Mouse (Mus musculus) right cerebral cortex, adult 18-20 months (tissue): ENCODE measurements around the gene Zfp865.
"Not testable (repeated sequence)": the region's sequence is repeated elsewhere in the genome, so short reads cannot be mapped to it uniquely, and the experiment has no call there.

Experiments used
- DNase-seq: peaks from one replicate; pipeline ENCODE4 v3.0.0; 2022; ENCODE audit warnings: mixed read lengths

The Zfp865 gene

DNA sequence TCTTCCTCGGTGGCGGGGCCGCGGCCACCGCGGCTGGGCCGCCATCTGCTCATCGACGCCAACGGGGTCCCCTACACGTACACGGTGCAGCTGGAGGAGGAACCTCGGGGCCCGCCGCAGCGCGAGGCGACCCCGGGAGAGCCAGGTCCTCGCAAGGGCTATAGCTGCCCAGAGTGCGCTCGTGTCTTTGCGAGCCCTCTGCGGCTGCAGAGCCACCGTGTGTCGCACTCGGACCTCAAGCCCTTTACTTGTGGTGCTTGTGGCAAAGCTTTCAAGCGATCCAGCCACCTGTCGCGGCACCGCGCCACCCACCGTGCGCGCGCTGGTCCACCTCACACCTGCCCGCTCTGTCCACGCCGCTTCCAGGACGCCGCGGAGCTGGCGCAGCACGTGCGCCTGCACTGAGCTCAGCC is 32.8 kb downstream of the Zfp865 start:
- DNase-seq, result no peak

DNA sequence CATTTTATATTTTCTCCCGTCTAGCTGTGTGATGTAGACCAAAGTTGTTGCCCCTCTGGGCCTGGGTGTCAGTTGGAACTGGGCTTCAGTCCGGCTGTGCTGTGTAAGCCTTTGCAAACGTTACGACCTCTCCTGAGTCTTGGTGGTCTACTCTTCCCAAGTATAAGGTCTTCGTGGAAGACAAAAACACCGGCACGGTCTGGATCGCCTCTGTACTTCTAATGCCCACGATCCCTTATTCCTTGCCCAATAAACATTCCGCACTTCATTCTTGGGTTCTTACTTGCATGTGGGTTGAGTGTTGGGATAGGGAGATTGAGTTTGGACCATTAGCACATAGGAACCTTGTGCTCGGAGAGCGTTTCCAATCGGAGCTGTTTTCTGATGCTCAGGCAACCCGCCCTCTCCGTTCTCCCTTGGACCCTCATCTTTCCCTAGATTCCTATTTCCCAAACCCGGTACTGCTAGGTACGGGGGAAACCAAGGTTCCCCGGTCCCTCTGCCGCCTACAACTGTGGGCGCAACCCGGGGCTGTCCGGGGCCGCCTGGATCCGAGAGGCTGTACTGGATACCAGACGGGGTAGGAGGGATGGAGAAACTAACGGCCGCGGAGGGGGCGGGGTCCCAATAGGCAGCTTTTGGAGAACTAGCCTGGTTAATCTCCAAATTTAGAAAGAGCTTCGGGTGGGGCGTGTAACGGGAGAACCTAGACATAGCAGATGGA is 33.4 kb downstream of the Zfp865 start:
- DNase-seq, result no peak

DNA sequence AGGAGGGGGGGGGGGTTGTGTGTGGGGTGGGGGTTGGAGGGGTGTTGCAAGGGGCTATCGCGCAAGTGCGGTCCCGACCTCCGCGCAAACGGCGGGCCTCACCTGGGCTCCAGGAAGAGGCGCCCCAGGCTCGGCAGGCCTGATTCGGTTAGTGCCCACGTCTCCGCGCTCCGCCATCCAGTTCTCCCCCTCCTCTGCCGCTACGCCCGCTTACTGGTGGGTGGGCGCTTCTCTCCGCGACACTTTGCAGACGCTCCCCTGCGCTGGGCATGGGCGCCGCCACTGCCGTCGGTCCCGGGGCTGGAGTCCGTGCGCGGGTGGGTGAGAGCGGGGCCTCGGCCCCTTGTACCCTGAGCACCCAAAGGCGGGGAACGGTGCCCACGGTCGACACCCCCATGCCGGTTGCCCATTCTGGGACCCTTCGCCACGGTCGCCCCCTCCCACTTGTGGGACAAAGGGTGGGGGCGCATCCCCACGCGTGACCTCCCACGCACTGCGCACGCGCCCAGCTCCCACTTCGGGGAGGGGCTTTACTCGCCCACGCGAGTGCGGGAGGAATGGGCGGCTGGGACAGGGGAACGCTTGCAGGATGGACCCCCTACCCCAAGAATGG is 36.6 kb downstream of the Zfp865 start:
- peak; percentile 67 for DNase-seq

DNA sequence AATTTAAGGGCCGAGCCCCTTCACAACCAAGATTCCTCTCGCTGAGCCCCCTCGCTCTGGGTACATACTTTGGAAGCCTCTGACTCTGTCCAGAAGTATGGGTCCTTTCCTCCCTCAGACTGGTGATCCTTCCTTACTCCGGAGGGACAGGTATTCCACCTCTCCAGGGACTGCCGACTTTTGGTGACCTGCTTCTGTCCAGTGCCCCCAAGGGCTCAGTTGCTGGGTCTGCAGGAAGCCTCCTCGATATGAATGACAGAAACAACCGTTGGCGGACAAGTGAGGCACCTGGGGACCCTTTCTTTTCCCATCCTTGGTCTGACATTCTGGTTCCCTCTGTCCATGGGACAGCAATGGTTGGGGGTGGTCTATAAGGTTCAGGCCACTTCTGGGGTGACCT is 37.2 kb downstream of the Zfp865 start:
- DNase-seq, result no peak

DNA sequence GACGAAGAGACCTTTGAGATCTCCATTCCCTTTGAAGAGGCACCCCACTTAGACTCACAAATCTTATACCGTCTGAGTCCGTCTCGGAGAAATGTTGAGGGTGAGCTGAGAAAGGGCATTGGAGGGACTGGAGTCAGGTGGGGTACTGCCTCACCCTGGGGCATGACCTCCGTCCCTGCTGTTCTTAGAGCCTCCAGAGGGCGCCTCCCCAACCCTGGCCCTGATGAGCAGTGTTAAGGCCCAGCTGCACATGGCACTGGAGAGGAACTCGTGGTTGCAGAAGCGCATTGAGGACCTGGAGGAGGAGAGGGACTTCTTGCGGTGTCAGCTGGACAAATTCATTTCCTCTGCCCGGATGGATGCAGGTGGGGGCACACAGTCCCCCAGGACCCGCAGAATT is 37.6 kb downstream of the Zfp865 start:
- DNase-seq, result peak; percentile 25

DNA sequence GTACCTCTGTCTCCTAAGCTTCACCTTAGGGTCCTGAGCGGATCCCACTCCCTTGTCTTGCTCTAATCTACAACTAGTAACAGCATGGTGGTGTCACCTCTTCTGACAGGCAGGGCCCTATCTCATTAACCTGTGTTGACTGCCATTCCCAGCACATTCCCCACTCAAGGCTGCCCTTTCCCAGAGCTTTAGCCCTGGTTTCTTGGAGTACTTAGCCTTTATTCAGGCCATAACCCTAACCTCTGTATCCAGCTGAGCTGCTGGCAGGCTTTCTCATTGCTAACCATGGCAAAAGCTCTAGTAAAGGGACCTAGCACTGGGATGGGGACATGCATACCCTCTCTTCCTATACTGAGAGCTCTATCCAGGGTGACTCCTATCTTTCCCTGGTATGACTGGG is 38.5 kb downstream of the Zfp865 start:
- no peak for DNase-seq

DNA sequence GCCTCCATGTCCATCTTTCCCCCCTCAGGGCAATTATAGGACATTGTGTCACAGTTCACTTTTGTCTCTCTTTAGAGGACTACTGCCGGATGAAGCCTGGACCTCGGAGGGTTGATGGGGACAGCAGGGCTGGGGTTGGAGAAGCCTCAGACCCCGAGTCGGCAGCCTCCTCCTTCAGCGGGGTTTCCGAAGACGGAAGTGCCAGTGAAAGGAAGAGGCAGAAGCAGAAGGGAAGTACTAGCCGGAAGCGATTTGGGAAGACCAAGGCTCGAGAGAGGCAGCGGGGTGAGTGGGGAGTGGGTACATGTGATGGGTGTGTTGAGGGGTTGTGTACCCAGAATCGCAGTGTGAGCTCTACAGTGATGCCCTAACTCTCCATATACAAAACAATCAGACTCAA is 39.2 kb downstream of the Zfp865 start:
- DNase-seq, result no peak

DNA sequence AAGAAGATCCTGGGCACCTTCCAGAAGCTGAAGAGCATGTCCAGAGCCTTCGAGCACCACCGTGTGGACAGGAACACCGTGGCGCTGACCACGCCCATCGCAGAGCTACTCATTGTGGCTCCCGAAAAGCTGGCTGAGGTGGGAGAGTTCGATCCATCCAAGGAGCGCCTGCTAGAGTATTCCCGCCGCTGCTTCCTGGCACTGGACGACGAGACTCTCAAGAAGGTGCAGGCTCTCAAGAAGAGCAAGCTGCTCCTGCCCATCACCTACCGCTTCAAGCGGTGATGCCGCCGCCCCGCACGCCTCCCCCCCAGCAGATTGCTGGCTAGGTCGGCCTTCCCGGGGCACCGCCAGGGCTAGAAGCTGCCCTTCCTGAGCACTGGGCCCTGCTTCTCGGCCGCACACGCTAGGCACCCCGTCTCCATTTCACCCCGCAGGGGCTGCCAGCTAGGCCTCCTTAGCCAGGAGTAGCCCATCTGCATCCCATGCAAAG is 40.1 kb downstream of the Zfp865 start:
- peak; percentile 81 for DNase-seq

DNA sequence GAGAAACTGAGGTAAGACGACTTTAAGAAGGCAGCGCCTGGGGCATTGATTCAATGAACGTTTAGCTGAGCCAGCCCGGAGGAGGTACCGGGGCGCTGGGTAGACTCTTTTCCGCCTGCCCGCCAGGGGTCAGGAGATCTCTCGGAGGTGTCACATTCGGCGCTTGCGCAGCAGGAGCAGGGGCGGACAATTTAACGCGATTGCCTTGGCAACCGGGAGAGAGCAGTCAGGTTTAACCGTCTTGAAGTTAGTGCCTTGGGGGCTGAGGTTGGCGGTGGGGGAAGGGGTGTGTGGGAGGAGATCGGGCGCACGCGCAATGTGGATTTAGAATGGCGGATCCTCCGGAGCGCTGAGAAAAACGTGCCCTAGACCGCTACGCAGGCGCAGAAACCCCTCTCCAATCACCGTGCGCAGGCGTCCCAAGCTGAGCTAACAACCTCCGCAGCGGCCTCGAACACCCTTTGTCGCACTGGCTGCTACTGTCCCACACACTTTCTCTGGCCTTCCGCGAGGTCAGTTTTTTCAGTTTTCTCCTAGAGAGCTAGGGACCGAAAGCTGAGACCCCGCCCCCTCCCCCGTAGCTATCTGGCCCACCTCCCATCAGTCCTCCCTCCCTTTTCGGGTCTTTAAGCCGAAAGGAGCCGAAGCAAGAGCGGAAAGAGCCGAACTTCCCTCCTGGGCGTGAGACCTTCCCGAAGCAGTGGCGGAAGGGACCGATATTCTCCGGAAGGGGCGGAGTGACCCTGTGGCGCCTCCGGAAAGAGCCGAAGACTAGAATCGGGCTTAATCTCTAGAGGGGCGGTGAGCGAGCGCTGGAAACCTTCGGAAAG is 41.0 kb downstream of the Zfp865 start:
- peak; percentile 98 for DNase-seq

DNA sequence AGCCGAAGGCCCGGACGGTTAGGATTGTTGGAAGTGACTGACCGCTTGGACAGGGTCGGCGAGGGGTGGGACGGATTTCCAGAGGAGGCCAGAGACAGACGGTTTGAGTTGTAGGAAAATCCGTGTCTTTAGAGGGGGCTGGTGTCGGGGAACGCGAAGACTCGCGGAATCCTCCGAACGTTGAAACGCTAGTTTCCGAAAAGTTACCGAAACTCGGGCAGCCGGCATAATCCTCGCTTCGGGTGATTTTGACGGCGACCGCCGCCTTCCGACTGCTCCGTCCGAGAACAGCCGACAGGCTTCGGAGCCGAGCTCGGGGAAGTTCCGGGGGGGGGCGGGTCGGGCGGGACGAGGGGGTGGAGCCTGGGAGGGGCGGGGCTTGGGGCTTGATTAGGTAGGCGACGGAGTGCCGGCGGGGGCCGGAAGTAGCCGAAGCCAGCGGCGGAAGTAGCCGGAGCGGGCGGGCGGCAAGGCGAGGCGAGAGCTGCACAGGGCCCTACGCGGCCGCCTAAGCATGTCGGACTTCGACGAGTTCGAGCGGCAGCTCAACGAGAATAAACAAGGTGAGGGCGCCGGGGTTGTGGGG is 41.7 kb downstream of the Zfp865 start, which contains the start of gene U2af2:
U2af2 (plus strand) TSS at position 370 of the 586 bp plus-strand sequence.
- DNase-seq, result peak; percentile 94

DNA sequence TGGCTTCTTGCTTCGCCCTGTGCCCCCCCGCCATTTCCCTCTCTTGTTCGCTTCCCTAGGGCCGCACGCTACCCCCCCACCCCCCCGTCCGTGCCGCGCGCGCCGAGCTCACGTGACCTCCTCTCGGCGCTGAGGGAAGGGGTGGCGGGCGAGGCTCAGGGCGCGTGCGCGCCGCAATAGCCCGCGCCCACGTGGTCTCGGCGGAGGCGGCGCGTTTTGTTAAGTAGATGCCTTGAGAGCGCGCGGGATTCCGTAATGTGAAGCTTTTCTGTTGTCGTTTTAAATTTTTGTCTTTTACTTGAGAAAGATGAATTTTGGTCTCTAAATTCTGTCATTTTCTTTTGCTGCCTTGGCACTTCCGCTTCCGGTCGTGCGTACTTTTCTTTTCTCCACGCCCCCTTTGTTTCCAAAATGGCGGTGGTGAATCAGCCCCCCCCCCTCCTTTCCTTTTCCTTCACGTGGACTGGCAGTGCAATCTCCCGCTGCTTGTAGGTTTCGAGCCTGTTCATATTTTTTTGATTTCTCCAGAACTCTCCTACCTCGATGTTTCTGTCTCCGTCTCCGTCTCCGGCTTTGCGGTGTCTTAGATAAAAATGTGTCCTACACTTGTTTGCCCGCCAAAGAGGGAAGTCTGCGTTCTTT is 42.3 kb downstream of the Zfp865 start:
- no peak for DNase-seq

DNA sequence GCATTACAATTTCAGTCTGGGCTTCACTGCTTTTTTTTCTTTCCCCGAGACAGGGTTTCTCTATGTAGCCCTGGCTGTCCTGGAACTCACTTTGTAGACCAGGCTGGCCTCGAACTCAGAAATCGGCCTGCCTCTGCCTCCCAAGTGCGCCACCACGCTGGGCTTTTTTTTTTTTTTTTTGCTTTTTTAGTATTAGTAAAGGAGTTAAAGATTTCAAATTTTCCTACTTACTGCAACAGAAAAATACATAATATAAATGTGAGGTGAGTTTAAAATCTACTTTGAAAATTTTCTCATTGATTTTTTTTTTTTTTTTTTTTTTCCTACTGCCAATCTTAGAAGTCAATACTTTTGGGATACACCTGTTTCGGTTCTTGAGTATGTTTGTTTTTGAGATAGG is 44.7 kb downstream of the Zfp865 start:
- DNase-seq, result no peak

DNA sequence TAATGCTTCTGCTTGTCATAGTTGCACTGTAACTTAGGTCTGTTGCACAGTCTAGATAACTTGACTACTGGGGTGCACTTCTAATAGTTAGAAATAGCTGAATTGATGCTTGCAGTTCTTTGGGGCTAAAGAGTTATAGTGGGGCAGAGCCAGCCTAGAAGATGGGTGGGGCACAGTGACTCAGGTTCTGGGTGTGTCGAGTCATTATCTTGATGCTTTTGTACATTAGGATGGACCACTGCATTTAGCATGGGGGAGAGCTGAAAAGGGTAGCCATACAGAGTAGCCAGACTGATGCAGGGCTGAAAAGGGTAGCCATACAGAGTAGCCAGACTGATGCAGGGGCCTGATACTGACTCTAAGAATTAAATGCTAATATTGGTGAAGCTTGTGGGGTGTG is 53.4 kb downstream of the Zfp865 start:
- no peak for DNase-seq

DNA sequence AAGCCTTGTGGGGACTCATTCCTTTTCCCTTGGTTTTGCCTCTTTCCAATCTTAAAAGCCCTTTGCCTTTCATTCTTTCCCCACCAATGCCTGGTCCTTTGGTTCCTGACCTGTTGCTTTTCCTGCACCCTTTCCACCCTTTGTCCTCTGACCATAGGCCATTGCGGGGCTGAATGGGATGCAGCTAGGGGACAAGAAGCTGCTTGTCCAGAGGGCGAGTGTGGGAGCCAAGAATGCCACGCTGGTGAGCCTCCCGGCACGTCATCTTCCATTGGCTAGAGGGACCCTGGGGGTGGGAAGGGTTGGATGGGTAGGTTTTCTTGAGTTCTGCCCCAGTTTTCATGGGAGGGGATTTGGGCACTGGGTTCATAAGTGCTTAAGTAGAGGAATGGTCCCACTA is 54.8 kb downstream of the Zfp865 start:
- no peak for DNase-seq

DNA sequence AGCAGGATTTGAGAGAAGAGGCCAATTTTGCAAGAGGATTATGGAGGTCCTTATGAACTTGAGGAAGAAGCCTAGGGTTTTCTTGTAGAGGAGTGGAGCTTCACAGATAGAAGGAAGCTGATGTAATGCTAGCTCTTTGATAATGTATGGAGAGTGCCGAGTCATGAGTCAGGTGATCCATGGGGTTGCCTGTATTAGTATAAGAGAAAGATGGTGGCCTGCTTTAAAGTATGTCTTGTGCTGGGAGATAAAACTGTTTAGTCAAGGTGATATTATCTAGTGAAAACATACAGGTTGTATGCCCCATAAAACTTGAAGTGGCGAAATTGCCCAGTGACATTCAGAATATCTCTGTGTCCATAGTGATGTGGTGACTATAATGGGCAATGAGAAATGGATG is 56.8 kb downstream of the Zfp865 start:
- no peak for DNase-seq

DNA sequence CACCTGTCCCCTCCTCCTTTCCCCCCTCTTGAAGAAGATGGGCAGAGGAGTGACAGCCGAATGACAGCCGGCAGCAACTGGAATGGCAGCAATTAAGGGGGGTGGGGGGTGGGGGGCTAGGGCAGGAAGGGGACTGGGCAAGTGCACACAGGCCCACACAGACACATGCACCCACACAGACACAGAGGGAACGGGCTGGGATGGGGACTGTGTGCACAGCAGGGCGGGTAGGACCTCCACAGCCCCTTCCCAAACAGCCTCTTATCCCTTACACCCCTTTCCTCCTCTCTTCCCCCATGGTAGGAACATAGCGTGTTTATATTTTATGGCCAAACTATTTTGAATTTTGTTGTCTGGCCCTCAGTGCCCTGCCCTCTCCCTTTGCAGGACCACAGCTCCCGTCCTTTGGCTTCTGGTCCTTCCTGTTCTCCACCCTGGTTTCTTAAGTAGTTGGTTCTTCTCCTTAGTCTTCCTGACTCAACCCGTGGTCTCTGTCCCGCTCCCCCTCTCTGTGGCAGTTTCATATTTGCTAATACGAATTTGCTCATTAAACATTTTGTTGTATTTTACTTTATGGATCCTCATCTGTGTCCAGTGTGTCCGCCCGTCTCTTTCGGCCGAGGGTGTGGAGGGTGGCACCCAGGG is 59.3 kb downstream of the Zfp865 start:
- not testable (repeated sequence) for DNase-seq

DNA sequence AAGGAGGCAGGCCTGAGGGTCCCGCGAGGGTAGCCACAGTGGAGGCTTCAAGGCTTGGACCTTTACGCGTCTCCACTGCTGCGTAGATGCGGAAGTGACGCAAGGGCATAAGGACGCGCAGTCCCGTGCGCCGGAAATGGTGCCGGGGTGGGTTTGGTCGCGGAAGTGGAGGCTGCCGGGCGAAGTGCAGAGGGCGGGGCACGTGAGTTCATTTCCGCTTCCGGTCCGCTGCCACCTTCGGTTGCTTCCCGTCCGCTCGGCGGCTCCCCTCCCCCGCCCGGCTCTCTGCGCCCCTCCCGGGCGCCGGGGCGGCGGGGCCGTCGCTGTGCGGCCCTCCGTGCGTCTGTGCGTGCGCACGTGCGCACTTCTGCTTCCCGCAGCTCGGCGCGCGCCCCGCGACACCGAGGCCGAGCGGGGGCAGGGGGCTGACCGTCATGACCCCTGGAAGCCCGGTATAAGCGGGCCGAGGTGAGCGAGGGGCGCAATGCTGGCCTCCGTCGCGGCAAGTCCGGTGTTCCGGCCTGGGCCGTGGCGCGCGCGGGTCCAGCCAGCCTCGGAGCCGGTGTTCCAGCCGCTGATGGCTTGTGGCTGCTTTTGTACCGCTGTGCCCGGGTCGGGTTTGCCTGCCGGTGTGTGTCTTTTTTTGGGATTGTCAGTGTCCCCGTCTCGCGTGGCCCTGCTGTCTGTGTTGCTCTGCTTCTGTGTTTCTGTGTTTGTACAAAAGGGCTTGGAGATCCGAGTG is 60.0 kb downstream of the Zfp865 start, which contains the start of gene Epn1:
Epn1 (plus strand) TSS at position 226 of the 742 bp plus-strand sequence.
- DNase-seq, result peak; percentile 98

DNA sequence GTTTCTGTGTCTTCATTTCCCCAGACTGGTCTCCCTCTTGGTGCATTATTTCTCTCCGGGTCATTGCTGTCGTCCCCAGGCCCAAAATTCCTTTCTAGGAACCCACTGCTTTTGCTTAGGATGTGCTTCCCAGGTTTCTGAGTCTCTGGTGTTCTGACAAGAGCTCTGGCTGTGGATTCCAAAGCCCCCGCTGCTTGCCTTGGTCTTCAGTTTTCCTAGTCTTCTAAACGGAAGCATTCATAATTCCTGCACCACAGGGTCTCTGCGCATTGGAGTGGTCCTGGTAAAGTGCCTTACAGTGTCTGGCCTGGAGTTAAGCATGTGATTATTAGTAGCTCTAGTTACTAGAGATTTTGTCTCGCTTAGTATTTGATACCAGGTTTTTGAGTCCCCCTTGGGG is 60.6 kb downstream of the Zfp865 start:
- no peak for DNase-seq

DNA sequence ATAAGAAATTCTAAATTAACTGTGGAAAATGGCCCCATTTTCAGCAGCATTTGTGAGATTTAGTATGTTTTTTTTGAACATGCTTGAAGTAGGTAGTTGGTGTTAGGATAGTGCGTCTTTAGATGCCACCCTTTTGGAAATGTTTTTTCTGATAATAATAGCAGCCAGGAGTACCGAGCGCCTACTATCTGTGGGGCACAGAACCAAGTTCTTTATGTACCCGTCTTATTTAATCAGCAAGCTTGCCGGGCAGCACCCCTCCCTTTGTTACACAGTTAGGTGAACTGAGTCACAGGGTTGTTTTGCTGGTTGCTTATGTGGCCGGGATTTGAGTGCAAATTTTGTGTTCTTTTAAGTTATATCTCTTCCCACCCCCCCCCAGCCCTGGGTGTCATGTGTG is 61.1 kb downstream of the Zfp865 start:
- DNase-seq, result no peak

DNA sequence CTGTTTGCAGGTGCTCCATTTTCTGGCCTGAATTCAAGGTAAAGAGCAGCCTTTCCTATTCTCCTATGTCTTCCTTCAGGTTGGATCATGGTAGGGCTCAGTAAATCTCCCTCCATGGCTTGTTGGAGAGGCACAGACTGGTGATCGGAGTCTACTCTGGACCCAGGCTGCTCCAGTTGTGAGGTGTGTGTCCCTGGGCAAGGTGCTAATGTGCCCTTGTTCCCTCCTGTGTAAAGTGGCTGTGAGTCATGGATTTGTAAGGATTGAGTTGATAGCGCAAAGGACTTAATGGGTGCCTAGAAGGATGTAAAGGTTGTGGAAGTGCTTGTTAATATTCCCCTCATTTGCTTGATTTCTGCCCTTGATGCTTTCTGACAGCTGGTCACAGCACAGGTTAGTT is 61.8 kb downstream of the Zfp865 start:
- no peak for DNase-seq
